Mouse (Mus musculus): ENCODE measurements around the gene Bms1.
A peak's percentile ranks its signal among the peaks of the same experiment; 100 is the strongest.

The Bms1 gene

DNA sequence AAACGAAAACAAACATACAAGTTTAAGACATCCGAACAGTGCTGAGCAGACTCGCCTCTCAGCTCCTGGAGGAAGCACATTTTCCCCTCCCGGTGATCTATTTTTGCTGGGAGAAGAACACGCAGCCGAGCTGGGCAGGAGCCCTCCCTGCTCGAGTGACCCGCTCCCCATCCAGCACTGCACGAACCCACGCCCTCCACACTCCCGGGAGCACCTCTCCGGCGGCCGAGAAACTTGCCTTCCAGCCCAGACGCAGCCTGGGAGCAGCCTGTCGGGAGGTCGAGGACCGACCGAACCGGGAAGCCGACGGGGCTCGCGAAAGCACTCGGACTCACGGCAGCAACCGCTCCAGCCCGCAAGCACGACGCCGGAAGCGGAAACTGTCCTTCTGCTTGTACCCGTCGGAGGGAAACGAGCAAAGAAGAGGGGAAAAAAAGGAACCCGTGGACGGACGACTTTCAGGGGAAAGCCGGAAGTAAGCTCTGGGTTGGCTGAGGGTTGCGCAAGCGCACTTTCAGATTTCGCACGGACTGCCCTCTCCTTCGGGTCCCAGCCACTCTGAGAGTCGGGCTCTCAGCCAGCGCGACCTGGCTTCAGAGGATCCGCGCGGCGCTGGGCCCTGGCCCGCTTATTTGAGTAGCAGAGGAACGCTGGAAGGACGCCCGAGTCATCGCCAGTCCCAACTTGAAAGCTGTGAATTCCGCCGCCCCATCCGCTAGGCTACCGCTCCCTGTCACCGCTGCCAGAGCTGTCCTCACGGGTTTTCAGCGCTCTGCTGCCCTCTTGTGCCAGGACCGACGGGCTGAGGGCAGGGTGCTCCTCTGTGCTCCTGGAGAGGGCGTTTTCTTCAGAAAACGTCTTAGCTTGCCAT, at the start of gene Bms1:
TSS of gene Bms1 (minus strand) at position 425 of the 871 bp plus-strand sequence.
- peak; percentile 87 to 93 for DNase-seq (ENCODE audit: low read depth in 2 of 2, low spot score in 2 of 2)

DNA sequence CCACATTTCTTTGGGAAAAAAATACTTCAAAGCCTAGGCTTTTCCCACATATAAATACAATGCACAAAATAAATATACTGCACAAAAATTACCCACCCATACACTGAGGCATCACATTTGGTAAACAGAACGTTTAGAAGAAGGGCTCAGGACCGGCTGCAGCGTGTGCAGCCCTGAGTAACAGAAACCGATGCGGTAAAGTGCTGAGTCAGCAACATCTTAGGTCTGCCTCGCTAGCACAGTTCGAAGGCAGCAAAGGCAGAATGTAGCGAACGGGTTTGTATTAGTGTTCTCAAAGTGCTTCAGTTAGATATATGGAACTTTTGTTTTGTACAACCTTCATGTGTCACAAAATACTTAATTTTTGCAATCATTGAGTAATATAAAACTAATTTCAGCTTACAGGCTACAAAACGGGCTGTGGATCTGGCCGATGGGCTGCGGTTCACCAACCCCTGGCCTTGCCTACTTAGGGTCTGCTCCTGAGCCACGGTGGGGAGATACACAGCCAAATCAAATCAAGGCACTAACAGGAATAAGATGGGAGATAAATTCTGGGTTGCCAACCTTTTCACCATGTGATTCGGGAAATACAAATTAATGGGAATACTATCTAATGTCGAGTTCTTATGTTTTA, 42.9 kb upstream of the Bms1 start:
- DNase-seq (ENCODE audit: low read depth in 2 of 2, low spot score in 2 of 2) = no peak

GRCm38 (mm10) chr6:118457726-118458125, 38.5 kb upstream of the Bms1 start:
- no peak for DNase-seq (ENCODE audit: low read depth in 2 of 2, low spot score in 2 of 2)

- DNase-seq (ENCODE audit: low read depth in 2 of 2, low spot score in 2 of 2) = peak; percentile 68 to 77
Measured at GRCm38 (mm10) chr6:118455042-118455631, 35.9 kb upstream of the Bms1 start, which contains the start of gene Zfp248. Zfp248 (minus strand) TSS chr6:118455528.

DNA sequence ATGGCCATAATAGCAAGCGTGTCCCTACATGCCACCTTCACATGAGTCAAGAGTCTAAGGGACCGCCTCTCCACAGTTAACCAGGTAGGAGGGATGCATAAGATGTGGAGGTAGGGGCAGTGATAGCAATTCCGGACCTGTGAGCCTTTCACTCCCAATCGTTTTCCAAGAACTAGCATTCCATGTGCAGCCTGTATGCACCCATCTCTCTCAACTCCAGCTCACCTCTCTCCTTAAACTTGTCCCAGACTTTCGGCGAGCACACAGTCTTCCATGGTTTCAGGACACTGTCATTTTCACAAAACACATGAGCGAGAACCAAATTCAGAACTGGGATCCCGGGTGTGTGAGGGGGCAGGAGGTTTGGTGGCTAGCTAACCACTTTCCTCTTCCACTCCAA, 35.2 kb upstream of the Bms1 start:
- DNase-seq (ENCODE audit: low read depth in 2 of 2, low spot score in 2 of 2) = no peak

DNA sequence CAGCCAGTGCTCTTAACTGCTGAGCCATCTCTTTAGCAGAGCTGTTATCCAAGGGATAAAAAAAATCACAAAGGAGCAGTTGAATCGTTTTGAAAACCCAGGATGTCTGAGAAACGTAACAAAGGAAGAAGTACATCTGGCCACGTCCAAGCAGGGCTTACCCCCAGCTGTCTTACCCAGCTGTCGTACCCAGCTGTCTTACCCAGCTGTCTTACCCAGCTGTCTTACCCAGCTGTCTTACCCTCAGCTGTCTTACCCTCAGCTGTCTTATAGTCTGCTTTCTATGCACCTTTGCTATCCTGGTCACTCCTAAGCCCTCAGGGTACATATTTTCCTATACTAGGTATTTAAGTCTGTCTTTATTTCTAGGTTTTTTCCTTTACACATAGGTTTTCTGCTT, 12.2 kb upstream of the Bms1 start:
- DNase-seq (ENCODE audit: low read depth in 2 of 2, low spot score in 2 of 2) = no peak

GRCm38 (mm10) chr6:118426666-118427065, 7.4 kb upstream of the Bms1 start:
- DNase-seq (ENCODE audit: low read depth in 2 of 2, low spot score in 2 of 2) = no peak

GRCm38 (mm10) chr6:118410428-118410827, 8.8 kb downstream of the Bms1 start:
- DNase-seq (ENCODE audit: low read depth in 2 of 2, low spot score in 2 of 2) = no peak

DNA sequence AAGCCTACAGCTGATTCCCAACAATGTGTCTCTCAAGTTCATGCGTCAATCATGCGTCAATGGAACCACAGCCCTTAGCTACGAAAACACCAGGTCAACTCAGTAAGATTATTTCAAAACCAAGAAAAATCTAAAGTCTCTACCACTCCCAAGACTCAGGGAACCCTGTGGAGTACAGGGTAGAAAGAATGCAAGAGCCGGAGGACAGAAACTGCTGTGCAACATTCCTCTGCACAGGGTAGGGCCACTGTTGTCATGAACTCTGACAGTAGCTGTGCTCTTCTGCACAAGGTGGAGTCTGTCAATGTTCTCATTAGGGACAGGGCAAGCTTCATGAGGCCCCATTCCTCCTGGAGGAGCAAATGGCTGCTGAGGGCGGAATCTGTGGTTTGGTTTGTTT, 10.8 kb downstream of the Bms1 start:
- no peak for DNase-seq (ENCODE audit: low read depth in 2 of 2, low spot score in 2 of 2)

GRCm38 (mm10) chr6:118406421-118406820, 12.9 kb downstream of the Bms1 start:
- no peak for DNase-seq (ENCODE audit: low read depth in 2 of 2, low spot score in 2 of 2)

GRCm38 (mm10) chr6:118390746-118391145, 28.5 kb downstream of the Bms1 start:
- no peak for DNase-seq (ENCODE audit: low read depth in 2 of 2, low spot score in 2 of 2)

DNA sequence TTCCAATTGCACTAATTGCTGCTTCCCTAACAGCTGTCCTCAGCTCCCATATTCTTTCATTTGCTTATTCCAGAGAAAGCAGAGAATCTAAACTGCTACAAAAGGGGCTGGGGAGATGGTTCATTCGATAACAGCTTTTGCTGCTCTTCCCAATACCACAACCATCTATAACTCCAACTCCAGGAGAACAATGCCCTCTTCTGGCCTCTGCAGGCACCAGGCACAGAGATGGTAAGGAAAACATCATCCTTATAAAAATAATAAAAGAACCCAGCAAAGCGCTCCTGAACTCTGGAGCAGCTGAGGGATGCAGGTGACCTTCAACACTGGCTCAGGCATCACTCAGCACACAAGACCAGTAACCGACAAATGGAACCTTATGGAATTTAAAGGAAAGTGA, 33.3 kb downstream of the Bms1 start:
- no peak for DNase-seq (ENCODE audit: low read depth in 2 of 2, low spot score in 2 of 2)

DNA sequence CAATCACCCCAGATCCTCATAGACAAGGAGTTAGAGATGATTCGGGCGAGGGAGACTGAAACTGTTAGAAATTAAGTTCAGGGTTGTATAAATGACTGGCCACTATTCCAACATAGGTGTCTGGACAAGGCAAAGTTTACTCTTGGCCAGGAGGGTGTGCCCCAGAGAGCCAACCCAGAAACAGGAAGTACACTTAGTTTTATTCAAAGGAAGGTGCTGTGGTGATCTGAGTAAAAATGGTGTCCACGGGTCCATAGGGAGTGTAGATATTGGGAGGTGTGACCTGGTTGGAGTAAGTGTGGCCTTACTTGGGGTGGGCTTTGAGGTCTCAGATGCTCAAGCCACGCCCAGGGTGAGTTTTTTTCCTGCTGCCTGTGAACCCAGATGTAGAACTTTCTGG, 38.0 kb downstream of the Bms1 start:
- no peak for DNase-seq (ENCODE audit: low read depth in 2 of 2, low spot score in 2 of 2)

GRCm38 (mm10) chr6:118380630-118381029, 38.6 kb downstream of the Bms1 start:
- DNase-seq (ENCODE audit: low read depth in 2 of 2, low spot score in 2 of 2) = no peak

- DNase-seq (ENCODE audit: low read depth in 2 of 2, low spot score in 2 of 2) = peak; percentile 36 to 54
Measured at GRCm38 (mm10) chr6:118379451-118380167, 39.7 kb downstream of the Bms1 start.

GRCm38 (mm10) chr6:118377611-118378010, 41.7 kb downstream of the Bms1 start:
- no peak for DNase-seq (ENCODE audit: low read depth in 2 of 2, low spot score in 2 of 2)

DNA sequence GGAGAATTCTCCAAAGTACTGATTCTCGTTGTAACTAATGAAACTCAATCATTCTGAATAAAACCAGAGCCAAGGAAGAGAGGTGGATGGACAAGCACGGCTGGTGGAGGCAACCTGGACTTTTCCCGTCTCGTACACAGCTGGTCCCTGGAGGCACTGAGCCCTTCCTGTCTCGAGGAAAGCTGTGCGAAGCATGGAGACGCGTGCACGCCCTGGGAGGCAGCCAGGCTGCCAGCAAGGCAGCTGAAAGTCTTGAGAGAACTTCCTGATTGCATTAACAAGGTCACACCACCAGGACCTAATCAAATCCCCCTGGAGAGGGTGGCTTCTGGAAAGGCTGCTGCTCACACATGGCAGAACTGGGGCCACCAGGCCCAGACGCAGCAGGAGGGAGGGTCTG, 43.3 kb downstream of the Bms1 start:
- no peak for DNase-seq (ENCODE audit: low read depth in 2 of 2, low spot score in 2 of 2)

- DNase-seq (ENCODE audit: low read depth in 2 of 2, low spot score in 2 of 2) = no peak
Measured at GRCm38 (mm10) chr6:118375457-118375856, 43.8 kb downstream of the Bms1 start.

DNA sequence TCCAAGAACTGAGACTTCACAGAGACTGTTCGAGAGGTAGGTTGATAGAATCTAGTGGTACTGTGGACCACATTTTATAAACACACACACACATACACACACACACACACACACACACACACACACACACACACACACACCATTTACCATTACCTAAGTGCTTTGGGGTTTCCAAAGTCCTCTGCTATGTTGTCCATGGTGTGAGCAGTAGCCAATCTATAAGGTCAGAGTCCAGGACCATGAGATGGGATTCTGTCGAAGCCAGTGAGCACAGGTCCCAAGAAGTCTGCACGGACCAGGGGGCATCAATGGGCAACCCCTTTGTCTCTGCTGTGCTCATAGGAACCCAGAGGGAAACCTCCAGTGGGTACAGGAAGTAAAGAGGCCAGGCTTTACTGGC, 44.2 kb downstream of the Bms1 start:
- no peak for DNase-seq (ENCODE audit: low read depth in 2 of 2, low spot score in 2 of 2)

- DNase-seq (ENCODE audit: low read depth in 2 of 2, low spot score in 2 of 2) = peak in 1 of 2 experiments; percentile 8
Measured at GRCm38 (mm10) chr6:118373294-118373693, 46.0 kb downstream of the Bms1 start.

DNA sequence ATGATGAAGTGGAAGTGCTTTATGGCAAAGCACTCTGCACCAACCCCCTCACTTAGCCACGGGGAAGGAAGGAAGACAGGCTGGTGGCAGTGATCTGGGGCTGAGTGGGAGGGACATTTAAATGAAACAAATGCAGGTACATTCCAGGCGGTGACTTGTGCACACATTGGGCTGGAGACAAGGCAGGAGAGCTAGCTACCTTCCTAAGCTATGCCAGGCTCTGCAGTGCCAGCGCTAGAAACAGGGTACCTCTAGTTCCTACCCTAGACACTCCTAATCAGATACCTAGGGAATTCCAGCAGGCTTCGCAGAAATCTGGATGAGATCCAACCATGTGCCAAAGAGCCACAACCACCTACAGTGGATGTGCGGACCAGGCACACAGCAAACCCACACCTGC, 46.5 kb downstream of the Bms1 start:
- DNase-seq (ENCODE audit: low read depth in 2 of 2, low spot score in 2 of 2) = no peak
